Mouse (Mus musculus): ENCODE results near the gene Pus10. TPM values are rescaled to one million over a fixed set of nuclear protein-coding genes. Genes with fewer than 3 reads are reported as not detected.

The Pus10 gene
- polyA plus RNA-seq (2016; fragmentation: Nextera tagmentation; extraction: Ambion mirVana): 18.8 and 18.9 TPM in 2 replicates

GRCm38 (mm10) chr11:23665311-23665786 is at the start of gene Pus10:
Gene Pus10 (plus strand): TSS chr11:23665674.
- Histone ChIP-seq H3K9me3 (replicated peaks) (no peaks in the 10 kb centered on the region), H3K36me3 (no peaks in the 10 kb centered on the region), H3K4me1 (peaks cover 32% of the 10 kb centered on the region), H3K27me3 (ENCODE audit: low read depth, poor library complexity, severe bottlenecking) (no peaks in the 10 kb centered on the region), H3K27ac (replicated peaks) (peak within 1 kb of the TSS; percentile 95), H3K4me3 (peak within 1 kb of the TSS; percentile 78)
- no peak for DNase-seq (ENCODE audit: low spot score)
- WGBS: under 1% methylated on average over 40 of the region's 40 CpGs

GRCm38 (mm10) chr11:23618995-23619394 is 46.5 kb upstream of the Pus10 start:
- no peaks in the 10 kb centered on the region for H3K4me1 ChIP-seq

GRCm38 (mm10) chr11:23630664-23631063 is 34.8 kb upstream of the Pus10 start:
- H3K27ac ChIP-seq (replicated peaks): no peak overlapping the region
- H3K36me3 ChIP-seq: peaks cover 17% of the 10 kb centered on the region
- H3K4me1 ChIP-seq: peaks cover 14% of the 10 kb centered on the region
- H3K27me3 ChIP-seq (ENCODE audit: low read depth, poor library complexity, severe bottlenecking): no peaks in the 10 kb centered on the region
- no peak overlapping the region for H3K4me3 ChIP-seq
- H3K9me3 ChIP-seq (replicated peaks): no peaks in the 10 kb centered on the region
- no peak for DNase-seq (ENCODE audit: low spot score)

More at GRCm38 (mm10) chr11:23618995-23619394, 46.5 kb upstream of the Pus10 start:
- WGBS: 88% methylated on average over 5 of the region's 5 CpGs
- DNase-seq (ENCODE audit: low spot score): no peak
- no peaks in the 10 kb centered on the region for H3K9me3 ChIP-seq (replicated peaks)
- no peak overlapping the region for H3K4me3 ChIP-seq
- H3K27me3 ChIP-seq (ENCODE audit: low read depth, poor library complexity, severe bottlenecking): no peaks in the 10 kb centered on the region
- H3K36me3 ChIP-seq: peaks cover 40% of the 10 kb centered on the region
- no peak overlapping the region for H3K27ac ChIP-seq (replicated peaks)

GRCm38 (mm10) chr11:23632945-23633878 is 32.3 kb upstream of the Pus10 start, which contains the start of gene 0610010F05Rik:
Gene 0610010F05Rik (minus strand): TSS chr11:23633639.
- peaks cover 18% of the 10 kb centered on the region for H3K36me3 ChIP-seq
- peak within 1 kb of the TSS; percentile 96 for H3K27ac ChIP-seq (replicated peaks)
- H3K27me3 ChIP-seq (ENCODE audit: low read depth, poor library complexity, severe bottlenecking): no peaks in the 10 kb centered on the region
- peak within 1 kb of the TSS; percentile 92 for H3K4me3 ChIP-seq
- WGBS: under 1% methylated on average over 102 of the region's 103 CpGs
- H3K9me3 ChIP-seq (replicated peaks): no peaks in the 10 kb centered on the region
- peaks cover 14% of the 10 kb centered on the region for H3K4me1 ChIP-seq
- DNase-seq (ENCODE audit: low spot score): peak; percentile 94

GRCm38 (mm10) chr11:23633879-23634215 is 31.6 kb upstream of the Pus10 start:
- Histone ChIP-seq H3K4me3 (peak overlapping the region; percentile 92), H3K36me3 (peaks cover 17% of the 10 kb centered on the region), H3K27me3 (ENCODE audit: low read depth, poor library complexity, severe bottlenecking) (no peaks in the 10 kb centered on the region), H3K9me3 (replicated peaks) (no peaks in the 10 kb centered on the region), H3K4me1 (peaks cover 14% of the 10 kb centered on the region), H3K27ac (replicated peaks) (no peak overlapping the region)
- WGBS: 16% methylated on average over 7 of the region's 7 CpGs
- DNase-seq (ENCODE audit: low spot score): no peak

DNA sequence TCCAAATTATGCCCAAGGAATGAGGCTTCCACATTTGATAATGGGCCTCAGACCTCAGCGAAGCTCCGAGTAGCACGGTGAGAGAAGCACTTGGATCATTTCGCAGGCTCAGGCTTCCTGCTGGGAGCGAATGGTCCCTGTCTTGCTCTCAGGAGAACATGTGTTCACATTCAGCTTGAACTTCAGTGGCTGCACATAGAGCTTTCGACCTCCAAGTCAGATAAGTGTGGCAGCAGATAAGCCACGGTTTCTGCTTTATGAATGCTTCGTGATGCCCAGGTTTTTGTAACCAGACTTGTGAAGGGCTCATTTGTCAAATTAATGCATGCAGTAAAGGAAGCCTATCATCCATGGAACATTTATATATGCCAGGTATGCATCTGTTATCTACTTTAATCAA is 30.9 kb upstream of the Pus10 start:
- Histone ChIP-seq H3K27ac (replicated peaks) (no peak overlapping the region), H3K4me3 (no peak overlapping the region), H3K4me1 (peaks cover 14% of the 10 kb centered on the region), H3K36me3 (peaks cover 24% of the 10 kb centered on the region), H3K27me3 (ENCODE audit: low read depth, poor library complexity, severe bottlenecking) (no peaks in the 10 kb centered on the region), H3K9me3 (replicated peaks) (no peaks in the 10 kb centered on the region)
- DNase-seq (ENCODE audit: low spot score): no peak
- WGBS: 79% methylated on average over 8 of the region's 8 CpGs

DNA sequence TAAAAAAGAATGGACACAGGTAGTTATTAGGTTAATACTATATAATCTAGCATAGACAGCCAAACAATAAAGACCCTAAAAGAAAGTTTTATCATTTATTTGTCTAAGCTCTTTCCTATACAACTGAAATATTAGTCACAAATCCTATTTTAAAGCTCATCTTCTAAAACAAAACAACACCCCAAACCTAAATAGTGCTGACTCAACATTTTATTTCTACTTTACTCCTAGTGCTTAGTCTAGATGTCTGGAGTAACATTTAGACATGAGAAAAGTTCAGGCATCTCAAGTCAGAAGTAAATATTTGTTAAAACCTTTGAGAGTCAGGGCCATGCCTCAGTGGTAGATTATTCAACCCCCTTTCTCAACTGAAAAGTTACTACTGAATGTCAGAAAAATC is 18.0 kb upstream of the Pus10 start:
- Histone ChIP-seq H3K27ac (replicated peaks) (no peak overlapping the region), H3K4me1 (no peaks in the 10 kb centered on the region), H3K9me3 (replicated peaks) (no peaks in the 10 kb centered on the region; the same call in 1 of the 2 replicates), H3K4me3 (no peak overlapping the region), H3K36me3 (peaks cover 86% of the 10 kb centered on the region), H3K27me3 (ENCODE audit: low read depth, poor library complexity, severe bottlenecking) (no peaks in the 10 kb centered on the region)
- DNase-seq (ENCODE audit: low spot score): no peak

DNA sequence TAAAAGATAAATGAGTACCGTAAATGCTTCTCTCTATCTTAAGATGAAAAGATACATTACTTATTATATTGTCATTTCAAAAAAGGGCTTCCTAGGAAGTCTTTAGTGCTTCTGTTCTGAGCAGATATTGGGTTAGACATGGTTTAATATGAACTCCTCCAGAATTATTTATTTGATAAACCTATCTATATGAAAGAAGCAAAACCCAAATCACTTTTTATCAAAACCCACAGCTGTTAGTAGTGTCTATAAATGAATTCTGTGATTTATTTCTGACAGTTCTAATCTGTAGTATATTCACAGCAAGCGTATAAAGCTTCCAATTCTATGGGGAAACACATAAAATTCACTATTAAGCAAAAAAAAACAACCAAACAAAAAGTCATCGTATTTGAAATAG is 17.6 kb upstream of the Pus10 start:
- Histone ChIP-seq H3K4me1 (no peaks in the 10 kb centered on the region), H3K27ac (replicated peaks) (no peak overlapping the region), H3K27me3 (ENCODE audit: low read depth, poor library complexity, severe bottlenecking) (no peaks in the 10 kb centered on the region), H3K36me3 (peaks cover 85% of the 10 kb centered on the region), H3K9me3 (replicated peaks) (no peaks in the 10 kb centered on the region; the same call in 1 of the 2 replicates), H3K4me3 (no peak overlapping the region)
- 94% methylated on average over 3 of the region's 3 CpGs for WGBS
- no peak for DNase-seq (ENCODE audit: low spot score)

DNA sequence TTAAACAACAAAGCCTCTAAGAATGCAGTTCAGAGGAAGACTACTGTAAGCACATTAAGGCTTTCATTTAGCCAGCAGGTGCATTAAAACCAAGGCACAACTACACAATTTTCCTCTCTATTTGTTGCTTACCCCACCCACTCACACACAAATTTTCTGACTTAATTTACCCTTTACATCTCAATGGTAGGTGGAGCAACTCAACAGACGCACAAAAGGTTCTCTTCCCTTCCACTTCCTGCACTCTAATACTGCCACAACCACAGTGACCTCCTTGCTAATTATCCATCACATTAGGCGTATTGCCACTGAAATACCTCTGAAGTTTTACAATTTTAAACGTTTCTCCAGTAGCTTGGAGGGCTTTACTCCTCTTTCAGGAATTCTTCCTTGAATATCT is 11.8 kb upstream of the Pus10 start:
- H3K4me3 ChIP-seq: no peak overlapping the region
- DNase-seq (ENCODE audit: low spot score): no peak
- WGBS: 74% methylated on average over 3 of the region's 3 CpGs
- H3K9me3 ChIP-seq (replicated peaks): no peaks in the 10 kb centered on the region
- H3K27ac ChIP-seq (replicated peaks): no peak overlapping the region
- no peaks in the 10 kb centered on the region for H3K4me1 ChIP-seq
- H3K36me3 ChIP-seq: peaks cover 35% of the 10 kb centered on the region
- H3K27me3 ChIP-seq (ENCODE audit: low read depth, poor library complexity, severe bottlenecking): no peaks in the 10 kb centered on the region

DNA sequence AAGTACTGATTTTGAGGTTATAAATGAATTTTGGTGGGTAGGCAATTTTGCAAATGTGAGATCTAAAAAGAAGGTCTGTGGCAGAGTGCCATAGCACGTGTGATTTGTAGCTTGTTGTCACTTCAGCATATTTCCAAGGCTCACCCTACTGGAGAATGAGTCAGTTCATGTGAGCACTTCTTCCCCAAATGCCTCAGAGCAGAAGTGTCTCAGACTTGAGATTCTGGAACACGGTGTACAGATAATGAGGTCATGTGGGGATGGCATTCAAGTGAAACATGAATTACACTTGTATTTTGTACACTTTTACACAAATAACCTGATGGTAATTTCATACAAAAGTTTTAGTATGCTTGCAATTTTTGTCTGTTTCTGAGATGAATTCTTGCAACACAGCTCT is 7.7 kb upstream of the Pus10 start:
- Histone ChIP-seq H3K4me3 (no peak overlapping the region), H3K4me1 (peaks cover 2% of the 10 kb centered on the region), H3K27me3 (ENCODE audit: low read depth, poor library complexity, severe bottlenecking) (no peaks in the 10 kb centered on the region), H3K9me3 (replicated peaks) (no peaks in the 10 kb centered on the region), H3K27ac (replicated peaks) (no peak overlapping the region), H3K36me3 (no peaks in the 10 kb centered on the region)
- no peak for DNase-seq (ENCODE audit: low spot score)
- WGBS: 91% methylated on average over 2 of the region's 2 CpGs

GRCm38 (mm10) chr11:23664232-23664631 is 1.2 kb upstream of the Pus10 start:
- H3K27ac ChIP-seq (replicated peaks): no peak overlapping the region
- H3K27me3 ChIP-seq (ENCODE audit: low read depth, poor library complexity, severe bottlenecking): no peaks in the 10 kb centered on the region
- peaks cover 32% of the 10 kb centered on the region for H3K4me1 ChIP-seq
- H3K4me3 ChIP-seq: peak overlapping the region; percentile 78
- no peaks in the 10 kb centered on the region for H3K36me3 ChIP-seq
- H3K9me3 ChIP-seq (replicated peaks): no peaks in the 10 kb centered on the region
- DNase-seq (ENCODE audit: low spot score): no peak

DNA sequence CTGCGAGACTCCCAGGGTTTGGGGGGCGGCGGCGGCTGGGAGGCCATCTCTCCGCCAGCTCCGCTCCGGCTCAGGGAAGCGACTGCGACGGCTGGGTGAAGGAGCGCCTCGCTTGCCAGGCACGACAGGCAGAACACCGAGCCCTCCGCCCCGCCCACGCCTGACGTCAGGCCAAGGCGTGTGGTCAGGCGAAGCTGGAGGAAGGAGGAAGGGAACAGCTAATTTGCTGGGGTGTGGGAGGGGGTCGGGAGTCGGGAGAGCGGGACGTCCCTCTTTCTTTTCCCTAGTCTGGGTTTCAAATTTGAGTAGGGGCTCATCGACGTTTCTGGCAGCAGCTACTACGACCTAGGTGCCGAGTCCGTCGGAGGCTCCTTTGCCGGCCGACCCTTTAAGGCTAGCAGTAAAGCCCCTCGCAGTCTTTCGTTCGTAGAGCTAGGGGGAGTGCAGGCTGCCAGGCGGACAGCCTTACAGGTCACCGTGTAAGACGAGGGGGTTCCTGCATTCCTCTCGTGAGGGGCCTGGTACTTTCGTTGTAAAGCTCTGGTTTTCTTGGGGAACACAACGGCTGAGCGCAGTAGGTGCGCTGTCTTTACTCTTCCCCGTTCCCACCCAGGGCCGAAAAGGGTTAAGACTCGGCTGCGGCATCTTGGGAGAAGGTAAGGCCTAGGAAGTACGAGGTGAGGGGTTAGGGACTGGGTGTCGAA is 476 bp downstream of the Pus10 start, which contains the start of gene Pex13:
Gene Pex13 (minus strand): TSS at position 162 of the 704 bp plus-strand sequence.
- no peaks in the 10 kb centered on the region for H3K9me3 ChIP-seq (replicated peaks)
- H3K4me1 ChIP-seq: peaks cover 32% of the 10 kb centered on the region
- peak within 1 kb of the TSS; percentile 95 for H3K27ac ChIP-seq (replicated peaks)
- H3K27me3 ChIP-seq (ENCODE audit: low read depth, poor library complexity, severe bottlenecking): no peaks in the 10 kb centered on the region
- peak within 1 kb of the TSS; percentile 78 for H3K4me3 ChIP-seq
- no peaks in the 10 kb centered on the region for H3K36me3 ChIP-seq
- peak; percentile 99 for DNase-seq (ENCODE audit: low spot score)
- under 1% methylated on average over 49 of the region's 49 CpGs for WGBS

DNA sequence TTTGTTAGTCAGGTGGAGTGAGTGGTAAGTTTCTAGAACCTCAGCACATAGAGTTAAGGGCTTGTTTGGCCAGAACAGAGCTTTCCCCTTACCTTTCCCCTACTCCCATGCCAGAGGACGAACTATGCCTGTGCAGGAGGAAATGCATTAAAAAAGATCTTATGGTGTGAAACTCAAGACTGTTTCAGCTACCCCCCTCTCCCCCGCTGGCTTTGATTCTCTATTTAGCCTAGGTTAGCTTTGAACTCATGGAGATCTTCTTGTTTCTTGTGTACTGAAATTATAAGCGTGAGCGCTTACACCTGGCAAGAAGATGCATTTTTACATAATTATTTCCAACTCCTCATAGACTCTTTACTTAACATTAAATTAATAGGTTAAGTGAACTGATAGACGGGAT is 1.1 kb downstream of the Pus10 start:
- peak overlapping the region; percentile 95 for H3K27ac ChIP-seq (replicated peaks)
- no peaks in the 10 kb centered on the region for H3K27me3 ChIP-seq (ENCODE audit: low read depth, poor library complexity, severe bottlenecking)
- 10% methylated on average over 5 of the region's 5 CpGs for WGBS
- DNase-seq (ENCODE audit: low spot score): no peak
- H3K36me3 ChIP-seq: no peaks in the 10 kb centered on the region
- H3K4me1 ChIP-seq: peaks cover 32% of the 10 kb centered on the region
- H3K4me3 ChIP-seq: peak overlapping the region; percentile 78
- no peaks in the 10 kb centered on the region for H3K9me3 ChIP-seq (replicated peaks)
